Mouse (Mus musculus) stomach, embryonic 15.5 days (tissue): ENCODE results near the gene Epb41. TPM values are rescaled to one million over a fixed set of nuclear protein-coding genes. Genes with fewer than 3 reads are reported as not detected.

Experiments
- ATAC-seq: fragments of 200-750 bp; cut with Nextera tagmentation; 2 replicates; pipeline ENCODE4 v1.8.0; 2017; ENCODE audit warnings: low read depth, moderate number of reproducible peaks, moderate TSS enrichment; ENCODE audit not compliant: insufficient read depth, low FRiP score
- H3K27ac ChIP-seq: fragments of 300-500 bp; sonication (generic); 2 replicates; pipeline ENCODE4 v1.5.1; 2015; ENCODE audit warnings: mild to moderate bottlenecking, inconsistent platforms
- H3K27me3 ChIP-seq: fragments of 300-500 bp; sonication (generic); replicated peaks from 2 replicates; pipeline ENCODE4 v1.6.1; 2015; ENCODE audit warnings: inconsistent platforms
- H3K36me3 ChIP-seq: fragments of 300-500 bp; sonication (generic); 2 replicates; pipeline ENCODE4 v1.6.1; 2015; ENCODE audit warnings: inconsistent platforms
- H3K4me1 ChIP-seq: fragments of 300-500 bp; sonication (generic); 2 replicates; pipeline ENCODE4 v1.6.1; 2015; ENCODE audit warnings: inconsistent platforms
- H3K4me2 ChIP-seq: fragments of 300-500 bp; sonication (generic); 2 replicates; pipeline ENCODE4 v1.6.1; 2015; ENCODE audit warnings: mild to moderate bottlenecking, inconsistent platforms
- H3K4me3 ChIP-seq: fragments of 300-500 bp; sonication (generic); replicated peaks from 2 replicates; pipeline ENCODE4 v1.5.1; 2015; ENCODE audit warnings: inconsistent platforms
- H3K9ac ChIP-seq: fragments of 300-500 bp; sonication (generic); 2 replicates; pipeline ENCODE4 v1.6.1; 2015; ENCODE audit warnings: inconsistent platforms
- H3K9me3 ChIP-seq: fragments of 300-500 bp; sonication (generic); 2 replicates; pipeline ENCODE4 v1.6.1; 2016; ENCODE audit warnings: inconsistent platforms
- WGBS: fragments of 180-500 bp; shearing (Covaris S2); methylation state at CpG from one replicate; pipeline ENCODE4 v1.1.7; 2015; 5-methylcytosine and 5-hydroxymethylcytosine counted together
- microRNA-seq: library from miRNA; unstranded; fragments of <30 nt; microRNA quantifications from one replicate; pipeline ENCODE4, GENCODE M21; 2016
- polyA plus RNA-seq: library from polyadenylated mRNA; unstranded; fragments of >200 nt; fragmentation: Nextera tagmentation; extraction: Ambion mirVana; gene quantifications from 2 replicates; pipeline ENCODE4 v1.2.1, GENCODE M21; 2015

Gene Epb41
- polyA plus RNA-seq, 1 experiment from 2014 or later, result 57.8 TPM

DNA sequence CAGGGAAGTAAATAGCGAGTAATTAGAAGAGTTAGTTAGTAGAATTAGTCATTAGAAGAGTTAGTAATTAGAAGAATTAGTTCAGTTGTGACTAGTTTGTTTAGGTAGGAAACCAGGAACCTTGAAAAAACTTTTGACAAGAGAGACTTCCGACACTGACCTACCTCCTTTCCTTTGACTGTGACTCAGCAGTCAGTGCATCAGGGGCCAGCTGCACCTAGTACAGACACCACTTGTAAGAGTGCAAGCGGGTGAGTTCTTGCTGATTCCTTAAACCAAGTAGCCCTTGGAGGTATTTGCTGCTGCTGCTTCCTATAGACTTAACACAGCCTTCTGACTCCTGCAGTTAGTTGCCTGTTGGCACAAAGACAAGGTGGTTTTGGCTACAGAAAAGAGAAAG is 184.4 kb downstream of the Epb41 start:
- no peaks in the 10 kb centered on the region for H3K4me1 ChIP-seq
- H3K9ac ChIP-seq, result no peak overlapping the region
- H3K36me3 ChIP-seq, result peaks cover 21% of the 10 kb centered on the region
- H3K27me3 ChIP-seq, result no peaks in the 10 kb centered on the region
- H3K27ac ChIP-seq, result no peak overlapping the region
- ATAC-seq, result no peak
- 72% methylated on average over 3 of the region's 3 CpGs for WGBS
- H3K4me2 ChIP-seq, result no peak overlapping the region
- no peaks in the 10 kb centered on the region for H3K9me3 ChIP-seq
- H3K4me3 ChIP-seq, result no peak overlapping the region

DNA sequence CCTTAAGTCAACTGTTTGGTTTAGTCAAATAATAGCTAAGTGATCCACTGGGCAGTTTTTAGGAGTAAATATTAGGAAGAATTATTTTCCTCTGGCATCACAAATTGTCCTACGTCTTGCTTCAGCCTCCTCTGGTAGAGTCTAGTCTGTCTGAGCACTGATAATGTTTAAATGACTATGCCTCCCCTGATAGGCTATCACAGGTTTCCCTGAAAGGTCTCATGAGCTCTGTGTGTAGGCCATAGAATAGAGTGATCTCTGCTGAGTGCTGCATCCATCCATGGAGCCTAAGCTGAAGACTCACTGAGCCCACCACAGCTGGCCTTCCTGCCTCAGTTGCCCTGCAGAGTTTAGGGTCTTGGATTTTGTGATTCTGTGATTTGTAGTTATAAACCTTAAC is 186.6 kb downstream of the Epb41 start:
- no peak overlapping the region for H3K9ac ChIP-seq
- 60% methylated on average over 1 of the region's 1 CpGs for WGBS

DNA sequence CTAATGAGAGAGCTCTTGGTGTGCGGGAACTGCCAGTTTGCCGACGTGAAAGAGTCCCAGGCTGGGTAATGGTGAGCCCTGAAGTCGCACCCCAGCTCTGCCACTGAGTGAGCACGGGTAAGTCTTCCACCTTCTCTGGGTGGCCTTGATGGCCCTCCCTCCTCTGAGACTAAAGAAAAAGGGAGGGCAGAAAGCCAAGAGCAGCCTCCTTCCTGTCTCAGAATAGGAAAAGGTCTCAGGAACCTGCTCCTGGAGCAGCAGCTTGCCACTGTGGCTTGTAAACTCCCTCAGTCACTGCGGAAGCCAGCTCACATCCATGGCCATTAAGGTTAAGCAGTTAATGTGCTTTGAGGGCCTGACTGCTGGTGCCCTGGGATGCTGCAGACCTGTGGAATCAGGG is 189.7 kb downstream of the Epb41 start:
- no peak overlapping the region for H3K4me2 ChIP-seq
- no peaks in the 10 kb centered on the region for H3K4me1 ChIP-seq
- no peak overlapping the region for H3K27ac ChIP-seq
- no peak overlapping the region for H3K9ac ChIP-seq
- H3K9me3 ChIP-seq, result no peaks in the 10 kb centered on the region
- peaks cover 4% of the 10 kb centered on the region; the same call in 1 of the 2 replicates for H3K36me3 ChIP-seq
- H3K4me3 ChIP-seq, result no peak overlapping the region
- ATAC-seq, result no peak
- WGBS, result 81% methylated on average over 6 of the region's 6 CpGs
- H3K27me3 ChIP-seq, result no peaks in the 10 kb centered on the region

More for the DNA sequence above, 186.6 kb downstream of the Epb41 start:
- ATAC-seq, result no peak
- peaks cover 11% of the 10 kb centered on the region for H3K36me3 ChIP-seq
- no peaks in the 10 kb centered on the region for H3K27me3 ChIP-seq
- no peak overlapping the region for H3K4me3 ChIP-seq
- H3K9me3 ChIP-seq, result no peaks in the 10 kb centered on the region
- no peaks in the 10 kb centered on the region for H3K4me1 ChIP-seq
- H3K4me2 ChIP-seq, result no peak overlapping the region
- H3K27ac ChIP-seq, result no peak overlapping the region

DNA sequence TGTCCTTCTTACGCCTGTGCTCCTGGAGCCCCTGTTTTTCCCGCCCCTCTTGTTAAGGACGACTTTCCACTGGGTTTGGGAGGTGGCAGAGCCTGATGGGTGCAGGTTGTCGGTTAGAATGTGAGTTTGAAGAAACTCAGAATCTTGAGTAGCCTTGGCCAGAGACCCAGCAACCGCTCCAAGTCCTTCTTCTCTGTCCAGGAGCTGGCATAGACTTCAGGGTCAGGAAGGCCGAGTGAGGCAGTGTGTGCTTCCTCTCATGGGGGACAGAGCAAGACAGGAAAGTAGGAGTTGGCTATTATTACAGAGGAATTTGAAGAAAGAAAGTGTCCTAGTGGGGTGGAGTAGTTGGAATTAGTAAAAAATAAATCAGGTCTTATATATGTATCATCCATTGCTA is 191.6 kb downstream of the Epb41 start:
- H3K9me3 ChIP-seq, result no peaks in the 10 kb centered on the region
- no peak overlapping the region for H3K4me2 ChIP-seq
- ATAC-seq, result no peak
- no peak overlapping the region for H3K9ac ChIP-seq
- no peaks in the 10 kb centered on the region for H3K27me3 ChIP-seq
- no peak overlapping the region for H3K4me3 ChIP-seq
- H3K36me3 ChIP-seq, result peaks cover 4% of the 10 kb centered on the region; the same call in 1 of the 2 replicates
- H3K27ac ChIP-seq, result no peak overlapping the region
- peaks cover 10% of the 10 kb centered on the region for H3K4me1 ChIP-seq
- whole genome bisulfite sequencing, result 69% methylated on average over 6 of the region's 6 CpGs

DNA sequence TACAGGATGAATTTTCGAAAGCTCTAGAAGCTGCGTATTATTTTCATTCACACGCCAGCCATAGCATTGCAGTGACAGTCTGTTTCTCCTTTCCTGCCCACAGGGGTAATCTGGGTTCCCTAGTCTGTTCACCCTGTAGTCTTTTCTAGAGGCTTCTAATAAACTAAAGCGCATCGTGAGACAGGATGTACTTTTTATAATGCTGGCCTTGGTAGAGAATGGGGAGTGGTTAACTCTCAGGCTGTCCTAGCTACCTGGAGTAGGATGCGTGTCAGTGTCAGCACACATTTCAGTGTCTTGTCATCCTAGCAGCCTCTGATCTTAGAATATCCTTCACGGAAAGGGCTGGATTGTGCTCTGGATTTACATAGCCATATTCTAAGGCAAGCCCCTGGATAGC is 193.8 kb downstream of the Epb41 start:
- H3K36me3 ChIP-seq, result peaks cover 4% of the 10 kb centered on the region; the same call in 1 of the 2 replicates
- no peaks in the 10 kb centered on the region for H3K27me3 ChIP-seq
- H3K4me2 ChIP-seq, result no peak overlapping the region
- no peak for ATAC-seq
- H3K9me3 ChIP-seq, result no peaks in the 10 kb centered on the region
- no peak overlapping the region for H3K4me3 ChIP-seq
- H3K9ac ChIP-seq, result no peak overlapping the region
- peaks cover 19% of the 10 kb centered on the region for H3K4me1 ChIP-seq
- no peak overlapping the region for H3K27ac ChIP-seq
- WGBS, result 79% methylated on average over 7 of the region's 7 CpGs

DNA sequence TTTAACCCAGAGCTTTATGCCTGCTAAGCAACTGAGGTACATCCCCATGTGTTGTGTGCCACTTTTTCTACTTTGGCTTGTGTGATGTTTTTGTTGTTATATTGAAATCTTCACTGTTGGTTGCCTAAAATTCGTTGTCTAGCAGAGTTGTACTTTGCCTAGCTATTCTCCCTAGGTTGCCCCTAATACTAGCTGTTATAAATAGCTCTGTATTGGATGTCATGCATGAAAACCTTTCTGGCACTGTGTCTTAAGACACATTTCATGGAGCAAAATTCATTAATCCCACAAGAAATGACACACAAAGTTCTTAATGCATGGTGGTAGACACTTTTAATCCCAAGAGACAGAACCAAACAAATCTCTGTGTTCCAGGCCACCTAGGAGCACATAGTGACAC is 195.4 kb downstream of the Epb41 start:
- H3K36me3 ChIP-seq, result no peaks in the 10 kb centered on the region
- H3K27ac ChIP-seq, result no peak overlapping the region
- H3K27me3 ChIP-seq, result no peaks in the 10 kb centered on the region
- 79% methylated on average over 1 of the region's 1 CpGs for WGBS
- H3K9ac ChIP-seq, result no peak overlapping the region
- no peak for ATAC-seq
- H3K4me3 ChIP-seq, result no peak overlapping the region
- no peak overlapping the region for H3K4me2 ChIP-seq
- peaks cover 32% of the 10 kb centered on the region for H3K4me1 ChIP-seq
- no peaks in the 10 kb centered on the region for H3K9me3 ChIP-seq

DNA sequence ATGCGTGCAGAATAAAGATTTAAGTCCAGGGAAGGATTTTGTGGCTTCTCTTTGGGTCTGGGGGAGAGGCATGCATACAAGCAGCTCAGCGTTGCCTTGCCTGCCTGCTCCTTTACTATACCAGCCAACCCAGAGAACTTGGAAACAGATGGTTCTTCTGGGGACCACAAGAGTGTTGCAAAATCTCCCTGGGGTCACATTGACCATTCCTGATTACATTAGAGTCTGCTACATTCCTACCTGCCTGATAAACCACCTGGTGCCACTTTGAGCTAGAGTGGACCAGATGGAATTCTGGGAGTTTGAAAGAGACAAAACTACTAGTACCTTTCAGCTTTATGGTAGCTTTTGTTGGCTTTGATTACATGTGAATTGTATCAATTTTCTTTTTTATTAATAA is 198.3 kb downstream of the Epb41 start:
- Histone ChIP-seq H3K4me2 (no peak overlapping the region; the same call in 1 of the 2 replicates), H3K9ac (no peak overlapping the region), H3K27me3 (no peaks in the 10 kb centered on the region), H3K36me3 (no peaks in the 10 kb centered on the region), H3K9me3 (no peaks in the 10 kb centered on the region), H3K27ac (no peak overlapping the region), H3K4me1 (peaks cover 32% of the 10 kb centered on the region), H3K4me3 (no peak overlapping the region)
- 59% methylated on average over 2 of the region's 2 CpGs for WGBS
- no peak for ATAC-seq

DNA sequence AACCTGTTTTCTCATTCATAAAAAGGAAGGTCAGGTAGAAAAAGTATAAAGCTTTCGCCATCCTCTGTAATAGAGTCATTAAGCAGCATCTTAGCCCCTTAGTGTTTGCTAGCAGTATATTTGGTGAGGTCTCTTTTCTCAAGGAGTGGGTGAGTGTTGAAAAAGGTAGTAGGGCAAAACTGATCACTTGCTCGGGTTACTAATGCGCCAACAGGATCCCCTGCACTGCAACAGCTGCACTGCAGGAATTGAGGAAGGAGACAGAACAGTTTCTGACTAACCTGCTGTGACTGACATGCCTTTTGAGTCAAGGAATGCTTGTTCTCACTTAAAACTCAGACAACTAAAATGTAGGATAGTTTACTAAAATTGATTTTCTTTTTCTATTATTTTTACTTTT is 199.9 kb downstream of the Epb41 start:
- Histone ChIP-seq H3K36me3 (no peaks in the 10 kb centered on the region), H3K4me1 (peaks cover 32% of the 10 kb centered on the region), H3K27me3 (no peaks in the 10 kb centered on the region), H3K9ac (peak overlapping the region; percentile 100; the same call in 1 of the 2 replicates), H3K9me3 (no peaks in the 10 kb centered on the region), H3K4me2 (peak overlapping the region; percentile 80), H3K4me3 (peak overlapping the region; percentile 99), H3K27ac (no peak overlapping the region)
- WGBS, result 27% methylated on average over 3 of the region's 3 CpGs
- ATAC-seq, result no peak

DNA sequence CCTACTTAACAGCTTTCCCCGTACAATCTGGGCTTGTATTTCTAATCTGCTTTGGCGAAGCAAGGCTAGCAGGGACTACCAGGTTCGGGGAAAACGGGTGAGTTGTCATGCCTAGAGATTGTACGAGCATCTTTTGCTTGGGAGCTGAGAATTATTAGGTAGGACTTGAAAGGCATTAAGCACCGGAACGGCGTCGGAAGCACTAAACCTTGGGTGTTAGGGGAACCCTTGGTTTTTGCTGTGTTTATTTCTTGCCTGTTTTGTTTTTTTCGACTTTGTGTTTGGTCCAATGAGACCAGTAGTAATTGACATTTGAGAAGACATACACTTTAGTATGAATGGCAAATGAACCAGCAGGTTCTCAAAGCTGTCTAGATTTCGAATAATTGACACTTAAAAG is 200.6 kb downstream of the Epb41 start:
- peak overlapping the region; percentile 100 for H3K9ac ChIP-seq
- no peak for ATAC-seq
- H3K36me3 ChIP-seq, result no peaks in the 10 kb centered on the region
- H3K4me2 ChIP-seq, result peak overlapping the region; percentile 80
- H3K27me3 ChIP-seq, result no peaks in the 10 kb centered on the region
- H3K4me1 ChIP-seq, result peaks cover 27% of the 10 kb centered on the region
- H3K4me3 ChIP-seq, result peak overlapping the region; percentile 99
- no peaks in the 10 kb centered on the region for H3K9me3 ChIP-seq
- peak overlapping the region; percentile 100 for H3K27ac ChIP-seq
- WGBS, result 4% methylated on average over 11 of the region's 11 CpGs

DNA sequence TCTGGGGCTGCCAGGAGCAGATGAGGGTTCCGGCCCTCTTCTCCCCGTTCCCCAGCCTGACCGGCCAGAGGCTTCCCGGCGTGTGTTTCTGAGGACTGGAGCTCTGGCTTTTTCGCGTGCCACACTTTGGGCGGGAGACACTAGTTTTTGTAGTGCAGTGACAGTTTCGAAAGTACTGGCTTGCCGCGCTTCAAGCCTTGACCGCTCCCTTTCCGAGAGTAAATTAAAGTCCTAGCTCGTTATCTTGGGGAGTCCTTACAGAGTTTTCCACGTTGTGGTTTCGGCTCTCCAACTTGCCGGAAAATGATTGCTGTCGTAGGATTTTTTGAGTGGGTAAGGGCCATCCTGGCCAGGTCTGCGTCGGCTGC is 201.0 kb downstream of the Epb41 start:
- H3K9ac ChIP-seq, result peak overlapping the region; percentile 100
- 0% methylated on average over 20 of the region's 20 CpGs for WGBS
- no peaks in the 10 kb centered on the region for H3K9me3 ChIP-seq
- peaks cover 23% of the 10 kb centered on the region; the same call in 1 of the 2 replicates for H3K4me1 ChIP-seq
- H3K4me3 ChIP-seq, result peak overlapping the region; percentile 99
- ATAC-seq, result peak; percentile 12; the same call in 1 of the 2 replicates
- no peaks in the 10 kb centered on the region for H3K36me3 ChIP-seq
- H3K27ac ChIP-seq, result peak overlapping the region; percentile 100
- peak overlapping the region; percentile 80 for H3K4me2 ChIP-seq
- H3K27me3 ChIP-seq, result no peaks in the 10 kb centered on the region

Small RNA genes lying within 50 kb of the gene (microRNA-seq; reads per million reads assigned to microRNA genes)
- gene Gm27445, result not detected

Other genes starting within 250 kb of the Epb41 start
- gene Ptpru, start 237.0 kb downstream of the Epb41 start, polyA plus RNA-seq, result 10.5 and 12.6 TPM in 2 replicates
- gene Mecr, start 231.9 kb downstream of the Epb41 start, polyA plus RNA-seq, result 57.5 and 66.0 TPM in 2 replicates
- gene Srsf4, start 201.7 kb downstream of the Epb41 start, polyA plus RNA-seq, result 95.1 and 97.8 TPM in 2 replicates
- gene Tmem200b, start 153.6 kb downstream of the Epb41 start, polyA plus RNA-seq, result 0.99 and 1.2 TPM in 2 replicates
- 0.13 TPM in 1 of 2 replicates, not detected in the other for gene Gm10300, start 624 bp downstream of the Epb41 start, polyA plus RNA-seq
- gene Oprd1, start 69.2 kb upstream of the Epb41 start, polyA plus RNA-seq, result 0.27 and 0.30 TPM in 2 replicates
- 73.3 and 79.5 TPM in 2 replicates for gene Ythdf2, start 137.0 kb upstream of the Epb41 start, polyA plus RNA-seq
- gene Gmeb1, start 186.3 kb upstream of the Epb41 start, polyA plus RNA-seq, result 30.1 and 30.3 TPM in 2 replicates
- 38.4 and 43.0 TPM in 2 replicates for gene Taf12, start 199.1 kb upstream of the Epb41 start, polyA plus RNA-seq
- gene Rab42, start 228.1 kb upstream of the Epb41 start, polyA plus RNA-seq, result 1.8 and 2.4 TPM in 2 replicates